Mouse (Mus musculus) intestine, embryonic 16.5 days (tissue): ENCODE measurements around the gene Hddc3. TPM values are rescaled to one million over a fixed set of nuclear protein-coding genes. Genes with fewer than 3 reads are reported as not detected.

Source experiments
- ATAC-seq: fragments of 200-750 bp; cut with Nextera tagmentation; 2 replicates; pipeline ENCODE4 v1.8.0; 2017; ENCODE audit warnings: moderate TSS enrichment, moderate library complexity
- H3K27ac ChIP-seq: fragments of 300-500 bp; sonication (generic); 2 replicates; pipeline ENCODE4 v1.5.1; 2014; ENCODE audit warnings: mild to moderate bottlenecking, low read length
- H3K27me3 ChIP-seq: fragments of 300-500 bp; sonication (generic); replicated peaks from 2 replicates; pipeline ENCODE4 v1.6.1; 2014; ENCODE audit warnings: low read length, control low read depth, mixed read lengths; ENCODE audit not compliant: control insufficient read depth, insufficient read depth
- H3K36me3 ChIP-seq: fragments of 300-500 bp; sonication (generic); 2 replicates; pipeline ENCODE4 v1.6.1; 2014; ENCODE audit warnings: low read length, control low read depth; ENCODE audit not compliant: control insufficient read depth, insufficient read depth
- H3K4me1 ChIP-seq: fragments of 300-500 bp; sonication (generic); 2 replicates; pipeline ENCODE4 v1.6.1; 2014; ENCODE audit warnings: low read length, control low read depth, mixed read lengths; ENCODE audit not compliant: control insufficient read depth, insufficient read depth
- H3K4me2 ChIP-seq: fragments of 300-500 bp; sonication (generic); 2 replicates; pipeline ENCODE4 v1.6.1; 2014; ENCODE audit warnings: low read depth, low read length, control low read depth
- H3K4me3 ChIP-seq: fragments of 300-500 bp; sonication (generic); 2 replicates; pipeline ENCODE4 v1.5.1; 2014; ENCODE audit warnings: mild to moderate bottlenecking, low read length
- H3K9ac ChIP-seq: fragments of 300-500 bp; sonication (generic); 2 replicates; pipeline ENCODE4 v1.6.1; 2014; ENCODE audit warnings: low read depth, low read length
- H3K9me3 ChIP-seq: fragments of 300-500 bp; sonication (generic); 2 replicates; pipeline ENCODE4 v1.6.1; 2016; ENCODE audit warnings: low read length, control low read depth; ENCODE audit not compliant: control insufficient read depth
- WGBS: fragments of 180-500 bp; shearing (Covaris S2); extraction: QIAGEN DNeasy Blood & Tissue Kit; methylation state at CpG from one replicate; pipeline ENCODE4 v1.1.7; 2014; 5-methylcytosine and 5-hydroxymethylcytosine counted together
- polyA plus RNA-seq: library from polyadenylated mRNA; unstranded; fragments of >200 nt; fragmentation: Nextera tagmentation; extraction: Ambion mirVana; gene quantifications from 2 replicates; pipeline ENCODE4 v1.2.1, GENCODE M21; 2015

The Hddc3 gene
- polyA plus RNA-seq, 1 experiment from 2014 or later, result 18.7 TPM

GRCm38 (mm10) chr7:80360435-80360834, 17.5 kb downstream of the Hddc3 start:
- Histone ChIP-seq H3K4me2 (no peak overlapping the region), H3K36me3 (peaks cover 12% of the 10 kb centered on the region), H3K27me3 (no peaks in the 10 kb centered on the region), H3K9ac (no peak overlapping the region), H3K4me3 (no peak overlapping the region), H3K9me3 (no peaks in the 10 kb centered on the region), H3K4me1 (no peaks in the 10 kb centered on the region), H3K27ac (no peak overlapping the region)
- ATAC-seq, result no peak
- WGBS, result 69% methylated on average over 3 of the region's 3 CpGs

GRCm38 (mm10) chr7:80365759-80366158, 22.9 kb downstream of the Hddc3 start:
- Histone ChIP-seq H3K4me1 (peaks cover 15% of the 10 kb centered on the region), H3K36me3 (peaks cover 11% of the 10 kb centered on the region), H3K27me3 (no peaks in the 10 kb centered on the region), H3K27ac (no peak overlapping the region), H3K4me2 (no peak overlapping the region), H3K4me3 (no peak overlapping the region), H3K9me3 (no peaks in the 10 kb centered on the region), H3K9ac (no peak overlapping the region)
- WGBS, result 74% methylated on average over 2 of the region's 2 CpGs
- no peak for ATAC-seq

GRCm38 (mm10) chr7:80367232-80367631, 24.3 kb downstream of the Hddc3 start:
- no peak overlapping the region for H3K4me3 ChIP-seq
- no peaks in the 10 kb centered on the region for H3K27me3 ChIP-seq
- peaks cover 15% of the 10 kb centered on the region for H3K4me1 ChIP-seq
- H3K27ac ChIP-seq, result no peak overlapping the region
- 98% methylated on average over 7 of the region's 7 CpGs for WGBS
- no peak overlapping the region for H3K4me2 ChIP-seq
- no peak overlapping the region for H3K9ac ChIP-seq
- H3K36me3 ChIP-seq, result peaks cover 6% of the 10 kb centered on the region
- no peaks in the 10 kb centered on the region for H3K9me3 ChIP-seq
- no peak for ATAC-seq

- Histone ChIP-seq H3K9me3 (no peaks in the 10 kb centered on the region), H3K4me1 (peaks cover 15% of the 10 kb centered on the region), H3K4me3 (no peak overlapping the region)
Observed at GRCm38 (mm10) chr7:80368009-80368408, 25.1 kb downstream of the Hddc3 start.

GRCm38 (mm10) chr7:80368635-80369421, 25.9 kb downstream of the Hddc3 start:
- Histone ChIP-seq H3K27me3 (no peaks in the 10 kb centered on the region), H3K9me3 (no peaks in the 10 kb centered on the region), H3K9ac (0 out of 2 replicates have a peak overlapping the region, but pooled peaks have one; percentile 24), H3K4me2 (peak overlapping the region; percentile 73; the same call in 1 of the 2 replicates), H3K27ac (peak overlapping the region; percentile 61), H3K36me3 (peaks cover 4% of the 10 kb centered on the region), H3K4me3 (no peak overlapping the region), H3K4me1 (peaks cover 15% of the 10 kb centered on the region)
- 64% methylated on average over 20 of the region's 20 CpGs for WGBS
- ATAC-seq, result no peak

More at GRCm38 (mm10) chr7:80368009-80368408, 25.1 kb downstream of the Hddc3 start:
- no peak overlapping the region for H3K4me2 ChIP-seq
- 85% methylated on average over 9 of the region's 9 CpGs for WGBS
- H3K9ac ChIP-seq, result no peak overlapping the region
- H3K36me3 ChIP-seq, result peaks cover 4% of the 10 kb centered on the region
- no peak overlapping the region for H3K27ac ChIP-seq
- H3K27me3 ChIP-seq, result no peaks in the 10 kb centered on the region
- ATAC-seq, result no peak

- peak overlapping the region; percentile 48 for H3K27ac ChIP-seq
- H3K4me3 ChIP-seq, result peak overlapping the region; percentile 84; the same call in 1 of the 2 replicates
Observed at GRCm38 (mm10) chr7:80369461-80369860, 26.6 kb downstream of the Hddc3 start.

GRCm38 (mm10) chr7:80369967-80370431, 27.1 kb downstream of the Hddc3 start:
- no peaks in the 10 kb centered on the region for H3K27me3 ChIP-seq
- H3K9ac ChIP-seq, result peak overlapping the region; percentile 85
- 34% methylated on average over 4 of the region's 4 CpGs for WGBS
- H3K36me3 ChIP-seq, result peaks cover 4% of the 10 kb centered on the region; the same call in 1 of the 2 replicates
- peak overlapping the region; percentile 73 for H3K4me2 ChIP-seq
- peak overlapping the region; percentile 84 for H3K4me3 ChIP-seq
- peak overlapping the region; percentile 86 for H3K27ac ChIP-seq
- H3K4me1 ChIP-seq, result peaks cover 15% of the 10 kb centered on the region
- ATAC-seq, result peak; percentile 24; the same call in 1 of the 2 replicates
- no peaks in the 10 kb centered on the region for H3K9me3 ChIP-seq

More at GRCm38 (mm10) chr7:80369461-80369860, 26.6 kb downstream of the Hddc3 start:
- no peak for ATAC-seq
- Histone ChIP-seq H3K36me3 (peaks cover 4% of the 10 kb centered on the region; the same call in 1 of the 2 replicates), H3K4me2 (peak overlapping the region; percentile 73), H3K27me3 (no peaks in the 10 kb centered on the region), H3K4me1 (peaks cover 15% of the 10 kb centered on the region), H3K9ac (no peak overlapping the region), H3K9me3 (no peaks in the 10 kb centered on the region)
- 57% methylated on average over 5 of the region's 5 CpGs for WGBS

GRCm38 (mm10) chr7:80370649-80371040, 27.7 kb downstream of the Hddc3 start:
- under 1% methylated on average over 31 of the region's 31 CpGs for WGBS
- H3K36me3 ChIP-seq, result peaks cover 4% of the 10 kb centered on the region; the same call in 1 of the 2 replicates
- peak overlapping the region; percentile 73 for H3K4me2 ChIP-seq
- ATAC-seq, result peak; percentile 59
- peak overlapping the region; percentile 85 for H3K9ac ChIP-seq
- no peaks in the 10 kb centered on the region for H3K9me3 ChIP-seq
- peak overlapping the region; percentile 86 for H3K27ac ChIP-seq
- H3K27me3 ChIP-seq, result no peaks in the 10 kb centered on the region
- H3K4me3 ChIP-seq, result peak overlapping the region; percentile 84
- peaks cover 15% of the 10 kb centered on the region for H3K4me1 ChIP-seq

GRCm38 (mm10) chr7:80371041-80371751, 28.3 kb downstream of the Hddc3 start, which contains the start of gene Man2a2:
Gene Man2a2 (minus strand): TSS chr7:80371375.
- H3K9ac ChIP-seq, result peak within 1 kb of the TSS; percentile 85
- no peaks in the 10 kb centered on the region for H3K27me3 ChIP-seq
- H3K27ac ChIP-seq, result peak within 1 kb of the TSS; percentile 86
- peaks cover 4% of the 10 kb centered on the region; the same call in 1 of the 2 replicates for H3K36me3 ChIP-seq
- H3K4me3 ChIP-seq, result peak within 1 kb of the TSS; percentile 84
- peak within 1 kb of the TSS; percentile 73 for H3K4me2 ChIP-seq
- WGBS, result 1% methylated on average over 68 of the region's 86 CpGs
- peak; percentile 75 for ATAC-seq
- H3K9me3 ChIP-seq, result no peaks in the 10 kb centered on the region
- peaks cover 15% of the 10 kb centered on the region for H3K4me1 ChIP-seq
